Mouse (Mus musculus): ENCODE results near the gene Ldb2.

GRCm38 (mm10) chr5:44627487-44627886 is 172.0 kb downstream of the Ldb2 start:
- TF ChIP-seq CTCF (IDR thresholded peaks at IDR 0.05; ENCODE audit: borderline replicate concordance, extremely low read depth, insufficient read depth, insufficient read length) (no peak), POLR2A (IDR thresholded peaks at IDR 0.05; ENCODE audit: borderline replicate concordance, extremely low read depth, insufficient read depth, insufficient read length, poor library complexity, severe bottlenecking) (no peak)

Data from brain, embryonic 14.5 days (tissue).